Mouse (Mus musculus) thymus, postnatal 25 days (tissue): ENCODE measurements around the gene Smyd2.

Experiments
- DNase-seq: peaks from one replicate; pipeline ENCODE4 v3.0.0; 2022

Gene Smyd2

DNA sequence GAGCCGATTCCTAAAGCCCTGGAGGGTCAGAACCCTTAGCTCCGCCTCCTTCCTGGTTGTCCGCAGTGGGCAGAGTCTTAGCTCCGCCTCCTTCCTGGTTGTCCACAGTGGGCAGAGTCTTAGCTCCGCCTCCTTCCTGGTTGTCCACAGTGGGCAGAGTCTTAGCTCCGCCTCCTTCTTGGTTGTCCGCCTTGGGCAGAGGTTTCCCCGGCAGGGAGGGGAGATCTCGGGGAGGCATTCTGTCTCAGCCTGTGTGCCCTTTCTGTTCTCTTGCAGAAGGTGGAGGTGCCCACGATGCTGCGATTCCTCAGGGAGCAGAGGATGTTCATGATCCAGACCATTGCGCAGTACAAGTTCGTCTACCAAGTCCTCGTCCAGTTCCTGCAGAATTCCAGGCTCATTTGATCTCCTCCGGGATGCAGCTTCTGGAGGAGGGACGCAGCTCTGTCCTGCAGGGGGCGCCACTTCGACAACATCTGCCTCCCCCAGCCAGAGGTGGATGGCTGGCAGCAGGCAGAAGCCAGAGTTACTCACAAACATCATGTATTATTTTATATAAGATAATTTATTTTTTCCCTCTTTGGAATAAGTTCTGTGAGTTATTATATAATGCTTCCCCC is 52.4 kb downstream of the Smyd2 start:
- no peak for DNase-seq

GRCm38 (mm10) chr1:189868036-189868435 is 54.1 kb downstream of the Smyd2 start:
- no peak for DNase-seq

- DNase-seq = no peak
These were observed 54.7 kb downstream of the Smyd2 start for GRCm38 (mm10) chr1:189867497-189867896.

GRCm38 (mm10) chr1:189867034-189867433 is 55.1 kb downstream of the Smyd2 start:
- peak; percentile 63 for DNase-seq

GRCm38 (mm10) chr1:189866621-189867020 is 55.5 kb downstream of the Smyd2 start:
- no peak for DNase-seq

DNA sequence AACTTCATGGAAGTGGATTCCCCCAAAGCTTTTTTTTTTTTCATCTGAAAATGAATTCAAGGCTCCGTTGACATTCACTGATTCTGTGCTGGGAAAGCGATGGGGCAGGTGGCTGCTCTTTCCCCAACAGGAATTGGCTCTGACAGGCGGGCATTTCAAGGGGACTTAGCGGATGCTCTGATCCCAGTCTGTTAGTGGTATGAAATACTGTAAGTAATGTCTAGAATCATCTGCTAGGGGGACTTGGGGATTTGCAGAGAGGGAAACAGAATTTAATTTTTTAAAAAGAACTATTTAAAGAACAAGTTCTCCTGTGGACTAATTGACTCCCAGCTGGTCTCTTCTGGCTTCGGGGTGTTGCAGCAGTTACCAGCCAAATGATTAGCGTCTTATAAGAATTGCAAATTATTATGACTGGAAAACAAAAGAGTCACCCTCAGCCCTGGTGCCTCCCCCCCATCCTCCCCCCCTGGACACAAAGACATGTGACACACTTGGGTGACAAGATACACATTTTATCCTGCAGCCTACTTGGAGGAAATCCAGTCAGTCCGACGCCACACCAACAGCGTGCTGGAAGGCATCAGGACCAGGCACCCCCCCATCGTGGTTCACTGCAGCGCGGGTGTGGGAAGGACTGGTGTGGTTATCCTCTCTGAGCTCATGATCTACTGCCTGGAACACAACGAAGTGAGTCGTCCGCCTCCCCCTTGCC is 57.2 kb downstream of the Smyd2 start:
- DNase-seq = no peak

DNA sequence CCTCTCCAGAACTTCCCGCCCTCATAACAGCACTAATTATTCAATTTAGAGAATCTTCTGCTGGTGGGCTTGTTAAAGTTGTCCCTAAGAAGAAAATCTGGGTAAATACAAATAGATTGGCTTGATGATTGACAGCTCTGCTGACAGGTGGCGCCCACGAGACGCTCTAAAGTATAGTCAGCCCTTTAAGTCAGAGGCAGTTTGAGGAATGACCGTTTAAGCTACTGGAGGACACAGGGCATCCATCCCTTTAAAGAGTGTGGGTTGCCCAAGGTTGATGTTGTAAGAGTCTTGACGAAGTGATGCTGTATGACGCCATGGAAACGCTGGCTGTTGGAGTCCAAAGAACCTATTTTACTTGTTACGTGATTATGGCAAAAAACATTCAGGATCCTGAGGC is 57.9 kb downstream of the Smyd2 start:
- DNase-seq = no peak

DNA sequence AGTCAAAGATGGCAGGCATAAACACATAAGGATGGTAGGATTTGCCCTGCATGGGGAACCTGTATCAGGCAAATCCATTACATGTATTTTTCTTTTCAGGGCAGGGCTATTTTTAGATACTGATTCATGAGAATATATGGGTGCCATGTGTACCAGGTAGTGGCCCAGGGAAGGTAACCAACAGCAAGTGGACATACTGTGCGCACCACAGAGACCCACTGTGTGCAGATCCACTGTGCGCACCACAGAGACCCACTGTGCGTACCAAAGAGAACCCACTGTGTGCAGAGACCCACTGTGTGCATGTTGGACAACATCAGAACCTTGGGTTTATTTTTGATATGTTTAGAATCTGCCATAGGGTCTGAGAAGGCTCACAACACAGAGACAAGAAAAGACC is 58.4 kb downstream of the Smyd2 start:
- no peak for DNase-seq

DNA sequence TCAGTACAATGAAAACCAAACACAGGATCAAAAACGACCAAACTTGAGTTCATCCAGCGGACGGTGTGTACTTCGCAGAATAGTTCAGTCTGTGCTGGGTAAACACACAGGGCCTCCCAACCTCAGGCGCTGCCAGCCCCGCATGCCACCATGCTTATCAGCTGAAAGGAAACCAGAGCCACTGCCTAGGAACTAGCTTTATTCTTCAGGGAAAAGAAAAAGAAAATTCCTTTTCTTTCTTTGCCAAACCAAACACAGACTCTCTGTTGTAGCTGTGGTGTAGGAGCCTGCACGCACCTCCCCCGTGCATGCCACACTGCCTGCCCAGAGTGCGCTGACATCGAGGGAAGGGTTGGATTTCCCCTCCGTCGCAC is 61.2 kb downstream of the Smyd2 start:
- no peak for DNase-seq

GRCm38 (mm10) chr1:189860112-189860941 is 61.8 kb downstream of the Smyd2 start:
- DNase-seq = peak; percentile 63

DNA sequence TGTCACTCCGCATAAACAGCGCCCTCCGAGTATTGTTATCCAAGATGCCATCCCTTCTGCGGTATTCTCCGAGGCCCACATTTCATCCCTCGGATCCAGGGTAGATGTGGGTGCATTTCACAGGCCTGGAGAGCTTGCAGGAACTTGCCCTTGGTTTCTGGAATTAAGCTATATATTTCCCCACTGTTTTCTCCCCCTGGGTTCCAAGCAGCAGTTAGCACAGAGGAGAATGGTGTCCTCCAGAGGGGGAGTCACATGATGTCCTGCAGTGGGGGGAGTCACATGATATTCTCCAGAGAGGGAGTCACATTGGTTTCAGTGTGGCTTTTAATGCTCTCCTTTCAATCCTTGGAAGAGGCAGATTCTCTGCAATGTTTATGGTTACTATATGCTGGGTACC is 63.8 kb downstream of the Smyd2 start:
- DNase-seq = no peak

GRCm38 (mm10) chr1:189855739-189856138 is 66.4 kb downstream of the Smyd2 start:
- peak; percentile 31 for DNase-seq

DNA sequence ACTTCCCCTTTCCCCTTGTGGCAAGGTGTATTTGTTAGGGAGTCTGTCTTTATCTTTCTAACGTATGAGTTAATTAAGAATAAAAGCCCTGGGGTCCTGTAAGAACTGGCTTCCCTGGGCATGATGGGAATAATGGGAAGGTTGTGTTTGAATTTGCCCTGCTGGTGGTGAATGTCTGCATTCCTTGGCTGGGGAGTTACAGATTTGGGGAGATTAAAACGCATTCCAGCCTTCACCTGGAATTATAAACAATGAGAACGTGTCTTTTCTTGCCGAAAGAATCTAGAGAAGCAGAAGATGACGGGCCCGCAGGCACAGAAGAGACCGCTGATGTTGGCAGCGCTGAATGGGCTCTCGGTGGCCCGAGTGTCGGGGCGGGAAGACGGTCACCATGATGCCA is 67.5 kb downstream of the Smyd2 start:
- DNase-seq = no peak

DNA sequence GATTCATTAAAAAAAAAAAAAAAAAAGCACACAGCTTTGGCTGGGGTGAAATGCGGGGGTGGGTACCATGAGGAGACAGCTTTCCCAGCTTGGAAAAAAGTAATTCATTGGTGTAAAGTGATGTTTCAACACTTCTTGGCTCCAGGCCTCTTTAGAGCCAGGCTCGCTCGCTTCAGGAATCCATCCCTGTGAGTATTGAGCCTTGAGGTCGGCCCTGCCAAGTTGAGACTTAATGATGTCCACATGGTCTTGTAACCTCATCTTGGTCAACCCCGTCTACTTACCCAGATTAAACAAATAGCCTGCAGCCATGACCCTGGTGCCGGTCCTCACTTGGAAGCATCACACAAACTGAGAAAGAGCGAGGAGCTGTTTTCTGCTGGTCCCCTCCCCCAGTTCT is 69.7 kb downstream of the Smyd2 start:
- DNase-seq = no peak

DNA sequence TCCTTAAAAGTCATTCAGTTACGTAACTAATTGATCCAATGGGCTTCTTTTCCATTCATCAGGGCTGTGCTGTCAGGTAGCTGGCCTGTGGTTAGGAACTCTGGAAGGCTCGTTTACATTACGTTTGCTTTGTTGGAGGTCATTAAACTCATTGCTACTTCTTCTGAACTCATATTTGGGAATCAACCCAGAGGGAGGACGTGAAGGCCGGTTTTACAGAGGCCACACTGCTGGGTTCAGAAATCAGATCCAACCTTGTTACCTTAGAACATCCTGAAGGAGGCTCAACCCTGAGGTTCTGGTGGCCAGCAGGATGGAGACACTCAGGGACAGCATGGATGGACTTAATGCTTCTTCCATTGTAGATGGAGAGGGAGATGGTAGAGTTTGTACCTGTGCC is 70.1 kb downstream of the Smyd2 start:
- DNase-seq = no peak

GRCm38 (mm10) chr1:189849550-189849949 is 72.6 kb downstream of the Smyd2 start:
- DNase-seq = no peak

DNA sequence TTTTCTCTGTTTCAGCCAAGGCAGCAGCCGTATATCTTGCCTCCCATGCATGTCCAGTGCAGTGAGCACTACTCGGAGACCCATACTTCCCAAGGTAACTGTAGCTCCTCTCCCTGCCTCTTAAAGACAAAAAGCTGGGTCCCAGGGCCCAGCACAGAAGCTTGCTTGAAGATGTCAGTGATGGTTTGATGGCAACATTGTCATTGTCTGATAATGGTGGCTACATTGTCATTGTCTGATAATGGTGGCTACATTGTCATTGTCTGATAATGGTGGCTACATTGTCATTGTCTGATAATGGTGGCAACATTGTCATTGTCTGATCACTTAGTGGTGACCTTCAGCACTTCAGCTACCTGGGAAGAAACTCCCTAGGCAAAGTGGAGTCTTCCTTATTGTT is 75.8 kb downstream of the Smyd2 start:
- DNase-seq = no peak

DNA sequence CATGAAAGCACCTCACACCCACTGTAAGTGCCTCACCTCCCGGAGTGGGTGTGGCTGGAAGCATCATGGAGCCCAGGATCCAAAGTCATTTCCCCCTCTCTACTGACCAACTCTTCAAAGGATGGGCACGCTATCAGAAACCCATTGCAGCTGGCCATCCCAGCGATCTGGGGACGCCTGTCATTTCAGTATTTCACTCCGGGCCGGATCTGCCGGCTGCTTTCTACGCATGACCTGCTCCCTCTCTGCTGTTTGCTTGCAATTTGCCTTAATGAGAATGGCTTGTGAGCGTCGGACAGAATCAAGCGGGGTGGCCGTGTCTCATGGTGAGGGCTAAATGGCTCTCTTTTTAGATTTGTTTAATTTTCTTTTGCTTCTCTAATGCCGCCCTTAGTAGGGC is 88.0 kb downstream of the Smyd2 start:
- DNase-seq = no peak

DNA sequence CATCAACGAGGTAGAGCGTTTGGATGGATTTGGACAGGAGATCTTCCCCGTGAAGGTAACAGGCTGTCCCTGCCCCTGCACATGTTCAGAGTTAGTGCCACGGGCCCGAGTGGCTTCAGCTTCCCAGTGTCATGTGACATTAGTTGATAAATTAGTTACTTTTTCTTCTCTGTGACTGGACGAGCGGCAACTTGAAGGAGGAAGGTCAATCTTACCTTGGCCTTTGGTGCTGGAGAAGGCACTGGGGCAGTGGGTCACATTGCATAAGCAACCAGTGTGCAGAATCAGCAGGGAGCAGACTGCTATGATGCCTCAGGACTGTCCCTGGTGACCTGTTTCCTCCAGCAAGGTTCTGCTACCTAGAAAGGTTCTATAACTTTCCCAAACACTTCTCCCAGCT is 88.8 kb downstream of the Smyd2 start:
- no peak for DNase-seq

GRCm38 (mm10) chr1:189830797-189831232 is 91.3 kb downstream of the Smyd2 start:
- DNase-seq = peak; percentile 91
